ENCODE assay signal across 19 mouse cellular contexts in the genomic region with DNA sequence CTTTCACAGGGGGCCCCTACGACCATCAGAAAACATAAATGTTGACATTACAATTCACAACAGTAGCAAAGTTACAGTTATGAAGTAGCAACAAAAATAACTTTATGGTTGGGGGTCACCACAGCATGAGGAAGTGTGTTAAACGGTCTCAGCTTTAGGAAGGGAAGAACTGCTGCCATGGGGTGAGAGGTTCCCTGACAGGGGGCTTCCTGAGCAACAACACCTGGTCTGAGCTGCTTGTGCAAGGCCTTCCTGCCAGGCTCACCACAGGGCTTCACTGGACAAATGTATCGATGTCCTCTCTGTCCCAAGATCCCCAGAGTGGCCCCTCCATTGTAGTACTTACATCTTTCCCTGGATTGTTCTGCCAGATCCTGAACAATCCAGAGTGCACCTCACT.
DNase-seq lines count a peak whose midpoint lies in the region; ATAC-seq and TF ChIP-seq lines count a peak whose summit lies in the region.
"Had no signal": no experiment of that assay in that cellular context is flagged by ENCODE, and none has a peak within 500 bp of the region (broad histone marks: within the 10 kb centered on the region; RNA-seq: fewer than 3 reads in every experiment).

No protein-coding gene starts in this region.

- H3K4me3 ChIP-seq in hindbrain, postnatal 0 days (ENCODE audit: low read length) = no peak overlapping the region
- H3K4me3 ChIP-seq in hindbrain, embryonic 11.5 days (ENCODE audit: low read depth, low read length) = no peak overlapping the region
- H3K4me3 ChIP-seq: embryonic facial prominence, embryonic 13.5 days; heart, embryonic 13.5 days had no signal

- 0 out of 2 replicates have a peak, but pooled peaks have one; percentile 10 for ATAC-seq in hindbrain, postnatal 0 days
- ATAC-seq in hindbrain, embryonic 11.5 days (ENCODE audit: low FRiP score) = no peak
- peak; percentile 64 for ATAC-seq in common myeloid progenitor, adult 5-6 weeks (replicated peaks; ENCODE audit: low read depth, poor library complexity, severe bottlenecking)
- ATAC-seq in megakaryocyte progenitor cell, adult 5-6 weeks (replicated peaks; ENCODE audit: poor library complexity) = peak; percentile 71
- ATAC-seq: CD4-positive, CD25-positive, alpha-beta regulatory T cell, adult 4 months; intestine, embryonic 16.5 days had no signal

- no peak overlapping the region for H3K27ac ChIP-seq in hindbrain, postnatal 0 days
- H3K27ac ChIP-seq in hindbrain, embryonic 11.5 days (ENCODE audit: low read depth, low read length) = no peak overlapping the region
- H3K27ac ChIP-seq: embryonic facial prominence, embryonic 13.5 days; heart, embryonic 13.5 days; hindbrain, embryonic 14.5 days had no signal

- TF ChIP-seq CTCF in hindbrain, postnatal 0 days (IDR thresholded peaks at IDR 0.05; ENCODE audit: low read depth) = no peak

- no peak overlapping the region for H3K4me2 ChIP-seq in hindbrain, postnatal 0 days (ENCODE audit: low read depth, low read length)
- no peak overlapping the region for H3K4me2 ChIP-seq in hindbrain, embryonic 11.5 days (replicated peaks; ENCODE audit: low read depth, low read length)
- H3K4me2 ChIP-seq: embryonic facial prominence, embryonic 13.5 days; heart, embryonic 13.5 days; hindbrain, embryonic 14.5 days had no signal

- DNase-seq in hindbrain, postnatal 0 days (ENCODE audit: low spot score) = no peak
- DNase-seq in hindbrain, embryonic 11.5 days (ENCODE audit: low spot score) = no peak
- DNase-seq in 416B (ENCODE audit: low read depth) = peak; percentile 11
- no peak for DNase-seq in ovary, postnatal 10 days (ENCODE audit: low spot score)
- DNase-seq: adrenal gland, adult 8-10 months; adrenal gland, postnatal 36 days; cerebellum, adult 11 months; cerebellum, adult 8-10 months; gastrocnemius, postnatal 14 days; heart, postnatal 4 days had no signal

- no peaks in the 10 kb centered on the region for H3K27me3 ChIP-seq in hindbrain, postnatal 0 days (ENCODE audit: insufficient read depth, low read length)
- no peaks in the 10 kb centered on the region for H3K27me3 ChIP-seq in hindbrain, embryonic 11.5 days (ENCODE audit: control insufficient read depth, insufficient read depth, low read length)

- 61% methylated on average over 3 of the region's 3 CpGs for WGBS in hindbrain, postnatal 0 days
- 53% methylated on average over 3 of the region's 3 CpGs for WGBS in hindbrain, embryonic 11.5 days

- H3K9ac ChIP-seq in hindbrain, postnatal 0 days (replicated peaks; ENCODE audit: low read length) = no peak overlapping the region
- H3K9ac ChIP-seq in hindbrain, embryonic 11.5 days (ENCODE audit: low read depth, low read length) = no peak overlapping the region
- H3K9ac ChIP-seq: embryonic facial prominence, embryonic 13.5 days; forebrain, postnatal 0 days; heart, embryonic 13.5 days; hindbrain, embryonic 14.5 days had no signal

- H3K36me3 ChIP-seq in hindbrain, postnatal 0 days (ENCODE audit: insufficient read depth, low read length) = no peaks in the 10 kb centered on the region
- H3K36me3 ChIP-seq in hindbrain, embryonic 11.5 days (ENCODE audit: control insufficient read depth, insufficient read depth, low read length) = no peaks in the 10 kb centered on the region
- H3K36me3 ChIP-seq: embryonic facial prominence, embryonic 13.5 days; G1E; heart, embryonic 13.5 days had no signal

- no peaks in the 10 kb centered on the region for H3K9me3 ChIP-seq in hindbrain, postnatal 0 days (ENCODE audit: low read length)
- no peaks in the 10 kb centered on the region for H3K9me3 ChIP-seq in hindbrain, embryonic 11.5 days (ENCODE audit: control insufficient read depth, low read length)
- H3K9me3 ChIP-seq: embryonic facial prominence, embryonic 13.5 days; heart, embryonic 13.5 days had no signal

- no peaks in the 10 kb centered on the region for H3K4me1 ChIP-seq in hindbrain, postnatal 0 days (ENCODE audit: insufficient read depth, low read length)
- H3K4me1 ChIP-seq in hindbrain, embryonic 11.5 days (replicated peaks; ENCODE audit: control insufficient read depth, insufficient read depth, low read length) = no peaks in the 10 kb centered on the region
- H3K4me1 ChIP-seq: heart, embryonic 13.5 days had no signal
